Mouse (Mus musculus) heart, adult 18-20 months (tissue): Measurements from ENCODE around the gene Vcam1. TPM values are rescaled to one million over a fixed set of nuclear protein-coding genes. Genes with fewer than 3 reads are reported as not detected.

Experiments used
- DNase-seq, 2 experiments: peaks; one replicate each; pipeline ENCODE4 v3.0.0; 2021 to 2022; ENCODE audit warnings: mixed read lengths in 1 of 2
- total RNA-seq, 2 experiments: library from RNA; stranded (reverse); gene quantifications; 2 replicates each; pipeline ENCODE4 v1.2.3; 2021

The Vcam1 gene
- total RNA-seq, 2 experiments from 2014 or later: 16.7 to 23.8 TPM

- no peak for DNase-seq
Measured at GRCm38 (mm10) chr3:116091706-116092105, 37.8 kb downstream of the Vcam1 start.

- DNase-seq: no peak
Measured at GRCm38 (mm10) chr3:116085962-116086361, 43.5 kb downstream of the Vcam1 start.

DNA sequence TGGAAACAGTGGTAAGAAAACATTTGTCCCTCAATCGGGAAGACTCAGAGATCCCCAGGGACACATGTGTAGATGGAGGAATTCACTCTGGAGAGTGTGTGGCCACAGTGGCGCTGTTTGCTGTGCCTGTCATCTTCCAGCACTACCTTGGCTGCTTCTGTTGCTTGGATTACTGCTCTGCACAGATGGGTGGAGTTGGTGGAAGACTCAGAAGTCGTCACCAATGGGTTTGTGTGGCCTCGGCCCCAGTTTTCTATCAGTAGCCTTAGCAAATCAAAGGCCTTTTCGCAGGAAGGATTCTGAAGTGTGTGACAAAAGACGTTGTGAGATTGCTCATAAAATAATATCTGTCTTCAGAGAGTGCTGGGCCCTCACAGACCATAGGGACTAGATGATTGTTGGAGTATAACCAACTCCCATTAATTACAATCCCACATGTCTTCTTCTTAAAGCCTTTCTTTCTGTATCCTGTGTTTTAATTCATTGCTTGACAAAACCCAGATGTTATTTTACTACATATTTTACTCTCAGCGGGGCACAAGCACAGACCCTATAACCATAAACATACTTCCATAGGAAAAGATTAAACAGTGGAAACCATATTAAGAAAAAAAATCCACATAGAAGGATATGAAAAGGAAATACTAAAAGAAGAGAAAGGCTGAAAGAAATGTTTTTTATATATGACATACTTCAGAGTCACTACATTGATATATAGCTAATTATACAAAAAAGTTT lies 48.4 kb downstream of the Vcam1 start:
- peak; percentile 35 to 37 for DNase-seq

DNA sequence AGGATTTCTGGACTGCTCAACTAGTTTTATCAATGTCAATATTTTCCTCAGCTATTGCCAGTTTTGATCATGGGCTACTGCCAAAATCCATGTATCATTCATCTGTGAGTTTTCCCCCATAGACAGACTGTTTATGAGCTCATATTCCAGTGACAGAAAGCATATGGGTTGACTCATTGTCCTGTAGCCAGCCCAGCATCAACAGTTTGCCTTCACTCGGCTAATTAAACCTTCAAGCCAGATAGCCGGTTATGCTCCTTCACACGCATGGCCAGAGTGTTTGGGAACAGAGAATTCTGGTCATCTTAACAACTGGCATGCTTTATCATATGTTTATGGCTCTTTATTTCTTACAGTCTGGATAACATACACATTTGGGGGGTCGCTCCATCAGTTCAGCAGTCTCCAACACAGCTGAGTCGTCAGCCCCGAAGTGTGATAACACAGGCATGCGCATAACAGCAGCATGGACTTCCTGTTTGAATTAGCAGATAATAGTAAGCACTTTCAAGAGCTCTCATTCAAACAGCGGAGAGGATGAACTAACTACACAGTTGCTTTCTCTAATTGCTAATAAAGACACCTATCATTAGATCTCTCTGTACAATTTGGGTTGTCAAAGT lies 49.2 kb downstream of the Vcam1 start:
- peak; percentile 40 to 61 for DNase-seq

- no peak for DNase-seq
Measured at GRCm38 (mm10) chr3:116078490-116078889, 51.0 kb downstream of the Vcam1 start.

- DNase-seq: no peak
Measured at GRCm38 (mm10) chr3:116076739-116077138, 52.7 kb downstream of the Vcam1 start.

DNA sequence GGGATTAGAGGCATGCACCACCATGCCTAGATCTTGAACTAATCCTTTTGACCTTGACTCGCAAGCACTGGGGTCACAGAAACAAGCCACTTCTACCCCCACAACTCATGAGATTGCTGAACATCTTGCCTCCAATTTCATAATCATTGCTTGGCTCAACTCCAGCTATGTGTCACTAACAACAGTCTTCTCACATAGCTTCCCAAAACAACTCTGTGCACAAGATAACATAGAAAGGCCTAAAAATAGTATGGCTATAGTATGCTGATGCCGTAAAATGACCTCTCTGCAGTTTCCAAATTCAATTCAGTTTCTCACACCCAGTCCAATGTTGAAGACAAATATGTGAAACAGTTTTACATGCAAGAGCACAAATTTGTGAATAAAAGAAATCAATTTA lies 56.9 kb downstream of the Vcam1 start:
- DNase-seq: peak; percentile 32 to 35

DNA sequence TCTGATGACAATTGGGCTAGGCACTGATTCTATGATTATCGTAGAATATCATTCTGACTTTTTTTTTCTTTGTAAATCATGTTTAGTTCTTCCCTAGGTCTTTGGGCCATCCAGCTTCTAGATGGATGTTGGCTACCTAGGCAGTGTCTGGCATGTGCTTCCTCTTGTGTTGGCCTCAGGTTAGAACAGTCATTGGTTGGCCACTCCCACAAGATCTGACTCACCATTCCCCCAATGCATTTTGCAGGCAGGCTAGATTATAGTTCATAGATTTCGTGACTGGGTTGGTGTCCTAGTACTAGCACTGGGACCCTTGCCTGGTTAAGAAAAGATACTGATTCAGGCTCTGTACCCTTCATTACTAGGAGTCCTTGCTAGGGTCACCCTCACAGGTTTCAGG lies 67.3 kb downstream of the Vcam1 start:
- no peak for DNase-seq

DNA sequence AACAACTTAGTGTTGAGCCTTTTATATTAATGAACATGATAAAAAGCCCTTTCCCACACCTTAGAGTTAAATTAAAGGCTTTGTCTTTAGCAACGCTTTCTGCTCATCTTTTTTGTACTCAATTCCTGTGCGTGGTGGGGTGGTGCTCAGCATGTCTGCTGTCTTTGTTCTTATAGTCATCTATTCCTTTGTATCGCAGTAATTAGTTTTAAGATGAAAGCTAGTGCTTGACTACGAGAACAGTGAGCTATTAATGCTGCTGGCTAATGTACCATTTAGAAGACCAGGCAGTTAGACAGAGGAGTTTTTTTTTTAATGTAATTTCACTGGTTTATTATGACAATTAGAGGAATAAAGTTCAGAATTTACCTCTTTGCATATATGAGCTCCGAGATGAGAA lies 69.2 kb downstream of the Vcam1 start:
- DNase-seq: no peak

Other genes with a start within 250 kb of the Vcam1 start
- 1 to 10 TPM; 7.2 to 9.8 TPM for gene Dph5, start 241.9 kb downstream of the Vcam1 start, total RNA-seq
- gene Slc30a7, start 122.3 kb downstream of the Vcam1 start, total RNA-seq: 10 to 100 TPM; 10.2 to 11.4 TPM
- gene Extl2, start 122.2 kb downstream of the Vcam1 start, total RNA-seq: 10 to 100 TPM; 14.0 to 17.4 TPM
- gene Gpr88, start 123.8 kb upstream of the Vcam1 start, total RNA-seq: under 1 TPM; 0.12 to 0.23 TPM